Mouse (Mus musculus): Measurements from ENCODE around the gene Tulp4. TPM values are rescaled to one million over a fixed set of nuclear protein-coding genes. Genes with fewer than 3 reads are reported as not detected.

The Tulp4 gene
- polyA plus RNA-seq, 2 experiments: 4.7 to 21.4 TPM

- WGBS (ENCODE audit: insufficient replicate concordance): 75% methylated on average over 6 of the region's 6 CpGs
- DNase-seq (ENCODE audit: low read depth in 3 of 3, low spot score in 3 of 3): no peak
- Histone ChIP-seq H3K36me3 (replicated peaks; ENCODE audit: control insufficient read depth, insufficient read depth, low read depth) (no peaks in the 10 kb centered on the region; the same call in 1 of the 2 replicates), H3K4me3 (ENCODE audit: insufficient read depth in 1 of 2, low read depth in 2 of 2, low read length in 2 of 2) (no peak overlapping the region), H3K9ac (replicated peaks) (no peak overlapping the region), H3K27me3 (ENCODE audit: control insufficient read depth, insufficient read depth, low read length) (no peaks in the 10 kb centered on the region), H3K9me3 (ENCODE audit: control insufficient read depth, low read length) (no peaks in the 10 kb centered on the region), H3K4me1 (replicated peaks; ENCODE audit: control insufficient read depth in 2 of 2, insufficient read depth in 2 of 2, low read length in 1 of 2) (no peaks in the 10 kb centered on the region), H3K27ac (no peak overlapping the region), H3K4me2 (ENCODE audit: low read depth) (no peak overlapping the region)
- no peak for ATAC-seq (ENCODE audit: insufficient read depth)
- TF ChIP-seq EP300 (IDR thresholded peaks at IDR 0.05; ENCODE audit: low read depth) (no peak), CTCF (IDR thresholded peaks at IDR 0.05; ENCODE audit: low read depth) (no peak)
Measured at GRCm38 (mm10) chr17:6069866-6070265, 36.4 kb upstream of the Tulp4 start.

- Histone ChIP-seq H3K36me3 (replicated peaks; ENCODE audit: control insufficient read depth, insufficient read depth, low read depth) (no peaks in the 10 kb centered on the region; the same call in 1 of the 2 replicates), H3K27me3 (ENCODE audit: control insufficient read depth, insufficient read depth, low read length) (no peaks in the 10 kb centered on the region), H3K9me3 (ENCODE audit: control insufficient read depth, low read length) (no peaks in the 10 kb centered on the region), H3K27ac (no peak overlapping the region), H3K9ac (replicated peaks) (no peak overlapping the region), H3K4me1 (replicated peaks; ENCODE audit: control insufficient read depth in 2 of 2, insufficient read depth in 2 of 2, low read length in 1 of 2) (peaks cover 0 to 3% of the 10 kb centered on the region in 2 experiments; a peak in 1 of 4 replicates), H3K4me3 (ENCODE audit: insufficient read depth in 1 of 2, low read depth in 2 of 2, low read length in 2 of 2) (no peak overlapping the region), H3K4me2 (ENCODE audit: low read depth) (no peak overlapping the region)
- DNase-seq (ENCODE audit: low read depth in 3 of 3, low spot score in 3 of 3) (no peak), ATAC-seq (ENCODE audit: insufficient read depth) (no peak)
- WGBS (ENCODE audit: insufficient replicate concordance): 70% methylated on average over 7 of the region's 7 CpGs
- TF ChIP-seq CTCF (IDR thresholded peaks at IDR 0.05; ENCODE audit: low read depth) (no peak), EP300 (IDR thresholded peaks at IDR 0.05; ENCODE audit: low read depth) (no peak)
Measured at GRCm38 (mm10) chr17:6073405-6073804, 32.8 kb upstream of the Tulp4 start.

- ATAC-seq (ENCODE audit: insufficient read depth): peak; percentile 99
- WGBS (ENCODE audit: insufficient replicate concordance): under 1% methylated on average over 70 of the region's 70 CpGs
- peak; percentile 93 to 95 (median 93) for DNase-seq (ENCODE audit: low read depth in 3 of 3, low spot score in 3 of 3)
- peaks cover 6 to 9% of the 10 kb centered on the region in 2 experiments for H3K4me1 ChIP-seq (replicated peaks; ENCODE audit: control insufficient read depth in 2 of 2, insufficient read depth in 2 of 2, low read length in 1 of 2)
- peak within 1 kb of the TSS; percentile 75 for H3K27ac ChIP-seq
- H3K9me3 ChIP-seq (ENCODE audit: control insufficient read depth, low read length): no peaks in the 10 kb centered on the region
- H3K4me3 ChIP-seq (ENCODE audit: insufficient read depth in 1 of 2, low read depth in 2 of 2, low read length in 2 of 2): peak within 1 kb of the TSS; percentile 65 to 82
- peaks cover 2% of the 10 kb centered on the region; the same call in 1 of the 2 replicates for H3K36me3 ChIP-seq (replicated peaks; ENCODE audit: control insufficient read depth, insufficient read depth, low read depth)
- TF ChIP-seq EP300 (IDR thresholded peaks at IDR 0.05; ENCODE audit: low read depth) (no peak), CTCF (IDR thresholded peaks at IDR 0.05; ENCODE audit: low read depth) (peak; percentile 34; the same call in 1 of the 2 replicates)
- peak within 1 kb of the TSS; percentile 82 for H3K9ac ChIP-seq (replicated peaks)
- peak within 1 kb of the TSS; percentile 84 for H3K4me2 ChIP-seq (ENCODE audit: low read depth)
- H3K27me3 ChIP-seq (ENCODE audit: control insufficient read depth, insufficient read depth, low read length): no peaks in the 10 kb centered on the region
Measured at GRCm38 (mm10) chr17:6079287-6080122, 26.7 kb upstream of the Tulp4 start, which contains the start of the genes Serac1 and Gtf2h5. TSS of gene Serac1 (minus strand) at chr17:6079741. TSS of gene Gtf2h5 (plus strand) at chr17:6079786.

GRCm38 (mm10) chr17:6083323-6083890, 22.8 kb upstream of the Tulp4 start:
- Histone ChIP-seq H3K27me3 (ENCODE audit: control insufficient read depth, insufficient read depth, low read length) (no peaks in the 10 kb centered on the region), H3K4me2 (ENCODE audit: low read depth) (no peak overlapping the region), H3K27ac (no peak overlapping the region), H3K36me3 (replicated peaks; ENCODE audit: control insufficient read depth, insufficient read depth, low read depth) (peaks cover 3% of the 10 kb centered on the region; the same call in 1 of the 2 replicates), H3K4me1 (replicated peaks; ENCODE audit: control insufficient read depth in 2 of 2, insufficient read depth in 2 of 2, low read length in 1 of 2) (peaks cover 3 to 9% of the 10 kb centered on the region in 2 experiments; a peak in 3 of 4 replicates), H3K4me3 (ENCODE audit: insufficient read depth in 1 of 2, low read depth in 2 of 2, low read length in 2 of 2) (no peak overlapping the region), H3K9me3 (ENCODE audit: control insufficient read depth, low read length) (no peaks in the 10 kb centered on the region), H3K9ac (replicated peaks) (no peak overlapping the region)
- no peak for ATAC-seq (ENCODE audit: insufficient read depth)
- DNase-seq (ENCODE audit: low read depth in 3 of 3, low spot score in 3 of 3): no peak
- 79% methylated on average over 5 of the region's 5 CpGs for WGBS (ENCODE audit: insufficient replicate concordance)
- TF ChIP-seq EP300 (IDR thresholded peaks at IDR 0.05; ENCODE audit: low read depth): no peak
- no peak for TF ChIP-seq CTCF (IDR thresholded peaks at IDR 0.05; ENCODE audit: low read depth)

GRCm38 (mm10) chr17:6091604-6092003, 14.6 kb upstream of the Tulp4 start:
- Histone ChIP-seq H3K4me3 (ENCODE audit: insufficient read depth in 1 of 2, low read depth in 2 of 2, low read length in 2 of 2) (no peak overlapping the region), H3K27ac (no peak overlapping the region), H3K9ac (replicated peaks) (no peak overlapping the region), H3K4me1 (replicated peaks; ENCODE audit: control insufficient read depth in 2 of 2, insufficient read depth in 2 of 2, low read length in 1 of 2) (no peaks in the 10 kb centered on the region), H3K9me3 (ENCODE audit: control insufficient read depth, low read length) (no peaks in the 10 kb centered on the region), H3K36me3 (replicated peaks; ENCODE audit: control insufficient read depth, insufficient read depth, low read depth) (no peaks in the 10 kb centered on the region), H3K27me3 (ENCODE audit: control insufficient read depth, insufficient read depth, low read length) (no peaks in the 10 kb centered on the region), H3K4me2 (ENCODE audit: low read depth) (no peak overlapping the region)
- ATAC-seq (ENCODE audit: insufficient read depth): no peak
- no peak for DNase-seq (ENCODE audit: low read depth in 3 of 3, low spot score in 3 of 3)
- TF ChIP-seq CTCF (IDR thresholded peaks at IDR 0.05; ENCODE audit: low read depth) (no peak), EP300 (IDR thresholded peaks at IDR 0.05; ENCODE audit: low read depth) (no peak)
- WGBS (ENCODE audit: insufficient replicate concordance): 66% methylated on average over 6 of the region's 6 CpGs
